Mouse (Mus musculus): ENCODE data around the gene Atp13a2. TPM values are rescaled to one million over a fixed set of nuclear protein-coding genes. Genes with fewer than 3 reads are reported as not detected.

The Atp13a2 gene
- polyA plus RNA-seq, 1 experiment: 46.7 TPM

DNA sequence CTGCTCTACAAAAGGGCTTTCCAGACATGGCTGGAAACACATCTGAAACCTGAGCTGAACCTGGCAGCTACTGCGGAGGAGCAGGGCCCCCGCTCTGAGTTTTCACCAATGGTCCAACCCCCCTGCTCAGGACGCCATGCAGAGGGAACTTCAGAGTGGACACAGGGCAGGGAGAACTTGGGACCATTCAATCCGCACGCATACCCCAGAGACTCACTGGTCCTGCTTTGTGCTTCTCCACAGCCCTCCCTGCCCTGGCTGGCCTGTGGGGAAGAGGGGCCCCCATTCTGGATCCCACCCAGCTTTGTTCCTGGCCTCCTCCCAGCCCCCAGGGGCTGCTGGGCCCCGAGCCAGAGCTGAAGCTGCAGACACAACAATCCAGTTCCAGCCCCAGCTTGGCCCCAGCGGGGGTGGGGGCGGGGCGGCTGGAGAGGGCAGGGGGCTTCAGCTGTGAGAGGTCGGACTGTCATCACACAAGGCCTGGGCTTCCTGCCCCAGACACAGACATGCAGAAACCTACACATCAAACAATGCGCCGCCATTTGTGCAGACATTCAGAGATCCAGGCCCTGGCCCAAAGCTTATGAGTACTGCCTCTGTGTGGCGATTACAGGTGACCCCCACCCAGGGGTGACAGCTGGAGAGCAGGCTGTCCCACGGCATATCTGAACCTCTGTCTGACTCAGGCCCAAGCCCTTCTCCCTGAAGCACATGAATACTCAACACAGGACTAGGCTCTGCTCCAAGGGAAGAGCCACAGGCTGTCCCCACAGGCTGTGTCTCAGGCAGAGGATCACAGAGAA lies 34.3 kb downstream of the Atp13a2 start:
- no peak for TF ChIP-seq POLR2A (IDR thresholded peaks at IDR 0.05; ENCODE audit: borderline replicate concordance, control insufficient read depth, low read depth, low read length)
- TF ChIP-seq CTCF (IDR thresholded peaks at IDR 0.05; ENCODE audit: control insufficient read depth, insufficient read depth, low read length): no peak
- 86% methylated on average over 14 of the region's 14 CpGs for WGBS

GRCm38 (mm10) chr4:141021614-141021929 lies 34.9 kb downstream of the Atp13a2 start:
- H3K4me3 ChIP-seq (replicated peaks; ENCODE audit: control insufficient read depth, low read depth, low read length): no peak overlapping the region
- no peak for TF ChIP-seq CTCF (IDR thresholded peaks at IDR 0.05; ENCODE audit: control insufficient read depth, insufficient read depth, low read length)
- TF ChIP-seq POLR2A (IDR thresholded peaks at IDR 0.05; ENCODE audit: borderline replicate concordance, control insufficient read depth, low read depth, low read length): no peak
- H3K27ac ChIP-seq (ENCODE audit: control insufficient read depth, insufficient read depth, low read depth, low read length, poor library complexity): no peak overlapping the region
- no peaks in the 10 kb centered on the region for H3K4me1 ChIP-seq (ENCODE audit: control insufficient read depth, insufficient read depth, low read length)
- WGBS: 83% methylated on average over 11 of the region's 11 CpGs

More for the DNA sequence above, 34.3 kb downstream of the Atp13a2 start:
- no peak overlapping the region for H3K4me3 ChIP-seq (replicated peaks; ENCODE audit: control insufficient read depth, low read depth, low read length)
- no peaks in the 10 kb centered on the region for H3K4me1 ChIP-seq (ENCODE audit: control insufficient read depth, insufficient read depth, low read length)
- H3K27ac ChIP-seq (ENCODE audit: control insufficient read depth, insufficient read depth, low read depth, low read length, poor library complexity): no peak overlapping the region

- Histone ChIP-seq H3K4me1 (ENCODE audit: control insufficient read depth, insufficient read depth, low read length) (no peaks in the 10 kb centered on the region), H3K27ac (ENCODE audit: control insufficient read depth, insufficient read depth, low read depth, low read length, poor library complexity) (no peak overlapping the region), H3K4me3 (replicated peaks; ENCODE audit: control insufficient read depth, low read depth, low read length) (no peak overlapping the region)
- WGBS: 63% methylated on average over 9 of the region's 9 CpGs
- no peak for TF ChIP-seq POLR2A (IDR thresholded peaks at IDR 0.05; ENCODE audit: borderline replicate concordance, control insufficient read depth, low read depth, low read length)
- TF ChIP-seq CTCF (IDR thresholded peaks at IDR 0.05; ENCODE audit: control insufficient read depth, insufficient read depth, low read length): no peak
Observed at GRCm38 (mm10) chr4:141024052-141024451, 37.4 kb downstream of the Atp13a2 start.

GRCm38 (mm10) chr4:141024992-141025391 lies 38.3 kb downstream of the Atp13a2 start:
- TF ChIP-seq CTCF (IDR thresholded peaks at IDR 0.05; ENCODE audit: control insufficient read depth, insufficient read depth, low read length) (no peak), POLR2A (IDR thresholded peaks at IDR 0.05; ENCODE audit: borderline replicate concordance, control insufficient read depth, low read depth, low read length) (no peak)
- Histone ChIP-seq H3K4me3 (replicated peaks; ENCODE audit: control insufficient read depth, low read depth, low read length) (no peak overlapping the region), H3K27ac (ENCODE audit: control insufficient read depth, insufficient read depth, low read depth, low read length, poor library complexity) (no peak overlapping the region), H3K4me1 (ENCODE audit: control insufficient read depth, insufficient read depth, low read length) (no peaks in the 10 kb centered on the region)
- WGBS: 95% methylated on average over 27 of the region's 27 CpGs

- 92% methylated on average over 18 of the region's 18 CpGs for WGBS
- no peak for TF ChIP-seq CTCF (IDR thresholded peaks at IDR 0.05; ENCODE audit: control insufficient read depth, insufficient read depth, low read length)
- TF ChIP-seq POLR2A (IDR thresholded peaks at IDR 0.05; ENCODE audit: borderline replicate concordance, control insufficient read depth, low read depth, low read length): no peak
- Histone ChIP-seq H3K27ac (ENCODE audit: control insufficient read depth, insufficient read depth, low read depth, low read length, poor library complexity) (no peak overlapping the region), H3K4me3 (replicated peaks; ENCODE audit: control insufficient read depth, low read depth, low read length) (no peak overlapping the region), H3K4me1 (ENCODE audit: control insufficient read depth, insufficient read depth, low read length) (no peaks in the 10 kb centered on the region)
Observed at GRCm38 (mm10) chr4:141030541-141031206, 44.0 kb downstream of the Atp13a2 start.

GRCm38 (mm10) chr4:141031733-141032132 lies 45.1 kb downstream of the Atp13a2 start:
- Histone ChIP-seq H3K4me3 (replicated peaks; ENCODE audit: control insufficient read depth, low read depth, low read length) (no peak overlapping the region), H3K27ac (ENCODE audit: control insufficient read depth, insufficient read depth, low read depth, low read length, poor library complexity) (no peak overlapping the region), H3K4me1 (ENCODE audit: control insufficient read depth, insufficient read depth, low read length) (no peaks in the 10 kb centered on the region)
- TF ChIP-seq POLR2A (IDR thresholded peaks at IDR 0.05; ENCODE audit: borderline replicate concordance, control insufficient read depth, low read depth, low read length) (no peak), CTCF (IDR thresholded peaks at IDR 0.05; ENCODE audit: control insufficient read depth, insufficient read depth, low read length) (peak; percentile 95)
- WGBS: 8% methylated on average over 6 of the region's 6 CpGs

DNA sequence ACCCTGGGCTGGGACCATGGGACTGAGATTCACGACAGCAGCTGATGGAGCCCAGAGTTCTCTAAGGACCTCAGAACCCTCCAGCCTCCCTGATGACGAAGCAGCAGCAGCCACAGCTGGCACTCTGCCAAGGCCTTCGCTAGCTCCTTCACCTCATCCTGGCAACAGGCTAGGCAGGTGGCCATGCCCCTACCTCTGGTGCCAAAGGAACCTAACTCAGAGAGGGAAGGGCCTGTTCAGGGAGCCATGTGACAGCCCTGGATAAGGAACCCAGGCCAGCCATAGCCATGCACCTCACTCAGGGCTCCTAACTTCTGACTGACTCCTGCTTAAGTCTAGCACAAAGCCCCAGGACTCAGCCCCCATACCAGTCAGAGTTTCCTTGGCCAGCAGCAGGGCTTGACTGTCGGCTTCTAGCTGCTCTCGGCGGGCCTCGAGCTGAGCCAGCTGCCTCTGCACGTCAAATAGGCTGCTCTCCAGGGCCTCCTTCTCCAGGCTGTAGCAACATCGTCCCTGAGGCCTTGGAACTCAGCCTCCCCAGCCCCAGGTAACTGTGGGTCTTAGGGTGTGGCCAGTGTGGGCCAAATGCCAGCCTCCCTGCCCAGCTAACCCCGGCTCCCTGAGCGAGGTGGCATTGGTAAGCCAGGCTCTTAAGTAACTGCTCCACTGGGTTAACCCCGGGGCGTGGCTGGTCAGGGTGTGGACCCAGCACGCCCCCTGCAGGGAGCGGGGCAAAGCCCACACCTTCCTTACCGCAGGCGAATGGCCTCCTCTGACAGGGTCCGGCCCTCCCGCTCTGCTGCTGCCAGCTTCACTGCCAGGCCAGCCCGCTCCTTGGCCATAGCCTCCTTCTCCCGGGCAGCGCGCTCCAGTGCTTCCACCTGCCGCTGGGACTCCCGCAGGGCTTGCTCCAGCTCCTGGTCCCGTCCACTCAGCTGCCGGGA lies 47.2 kb downstream of the Atp13a2 start:
- H3K27ac ChIP-seq (ENCODE audit: control insufficient read depth, insufficient read depth, low read depth, low read length, poor library complexity): no peak overlapping the region; the same call in 1 of the 2 replicates
- TF ChIP-seq POLR2A (IDR thresholded peaks at IDR 0.05; ENCODE audit: borderline replicate concordance, control insufficient read depth, low read depth, low read length) (no peak), CTCF (IDR thresholded peaks at IDR 0.05; ENCODE audit: control insufficient read depth, insufficient read depth, low read length) (no peak)

DNA sequence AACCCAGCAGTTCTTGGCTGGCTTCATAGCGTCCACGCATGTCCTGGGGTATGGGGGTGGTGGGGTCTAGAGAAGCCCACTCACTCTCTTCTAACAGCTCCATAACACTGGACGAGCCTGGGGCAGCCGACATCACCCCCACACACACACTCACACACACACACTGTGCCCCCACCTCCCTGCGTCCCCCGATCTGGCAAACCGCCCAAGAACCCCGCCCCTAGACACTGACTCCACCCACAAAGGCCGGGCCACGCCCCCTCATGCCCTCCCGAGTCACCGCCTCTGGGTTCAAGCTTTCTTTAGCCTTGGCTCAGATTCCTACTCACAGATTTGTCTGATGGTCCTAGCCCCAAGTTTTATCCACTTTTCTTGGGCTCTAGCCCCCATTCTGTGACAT lies 54.4 kb downstream of the Atp13a2 start:
- Histone ChIP-seq H3K27ac (ENCODE audit: control insufficient read depth, insufficient read depth, low read depth, low read length, poor library complexity) (no peak overlapping the region), H3K4me3 (replicated peaks; ENCODE audit: control insufficient read depth, low read depth, low read length) (no peak overlapping the region), H3K4me1 (ENCODE audit: control insufficient read depth, insufficient read depth, low read length) (no peaks in the 10 kb centered on the region)
- WGBS: 75% methylated on average over 12 of the region's 12 CpGs
- TF ChIP-seq POLR2A (IDR thresholded peaks at IDR 0.05; ENCODE audit: borderline replicate concordance, control insufficient read depth, low read depth, low read length) (no peak), CTCF (IDR thresholded peaks at IDR 0.05; ENCODE audit: control insufficient read depth, insufficient read depth, low read length) (no peak)

More for the DNA sequence above, 47.2 kb downstream of the Atp13a2 start:
- Histone ChIP-seq H3K4me3 (replicated peaks; ENCODE audit: control insufficient read depth, low read depth, low read length) (no peak overlapping the region), H3K4me1 (ENCODE audit: control insufficient read depth, insufficient read depth, low read length) (no peaks in the 10 kb centered on the region)
- WGBS: 75% methylated on average over 27 of the region's 27 CpGs

Measured in bone marrow, adult 2 months (tissue).